Comparison of ENCODE assay signal across 14 mouse cellular contexts in the genomic region with DNA sequence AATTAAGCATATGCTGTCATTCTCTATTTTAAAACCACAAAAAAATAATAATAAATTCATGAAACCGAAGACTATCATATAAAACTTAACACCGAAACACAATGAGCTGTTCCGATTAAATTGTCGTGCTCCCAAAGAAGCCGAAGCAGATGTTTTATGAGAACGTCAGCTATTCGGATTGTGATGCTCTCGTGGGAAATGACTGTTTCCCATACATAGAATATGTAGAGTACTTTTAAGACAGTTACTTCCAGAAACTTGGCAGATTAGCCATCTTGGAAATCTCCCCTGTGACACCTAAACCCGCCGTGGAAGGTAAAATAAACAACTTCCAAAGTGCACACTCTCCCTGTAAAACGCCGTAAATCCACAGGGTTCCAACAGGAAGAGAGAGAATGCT.
DNase-seq lines count a peak whose midpoint lies in the region; ATAC-seq and TF ChIP-seq lines count a peak whose summit lies in the region.
"Had no signal": no experiment of that assay in that cellular context is flagged by ENCODE, and none has a peak within 500 bp of the region (broad histone marks: within the 10 kb centered on the region; RNA-seq: fewer than 3 reads in every experiment).

No protein-coding gene starts in this region.

- H3K36me3 ChIP-seq in hindbrain, embryonic 16.5 days (ENCODE audit: control insufficient read depth, insufficient read depth, low read length) = no peaks in the 10 kb centered on the region
- H3K36me3 ChIP-seq in hindbrain, embryonic 10.5 days = no peaks in the 10 kb centered on the region
- H3K36me3 ChIP-seq in midbrain, postnatal 0 days (ENCODE audit: insufficient read depth, low read length) = no peaks in the 10 kb centered on the region
- H3K36me3 ChIP-seq in midbrain, embryonic 10.5 days = no peaks in the 10 kb centered on the region
- H3K36me3 ChIP-seq in intestine, postnatal 0 days (ENCODE audit: control insufficient read depth, insufficient read depth) = no peaks in the 10 kb centered on the region
- H3K36me3 ChIP-seq in stomach, embryonic 16.5 days (ENCODE audit: control insufficient read depth, insufficient read depth, low read length) = no peaks in the 10 kb centered on the region
- H3K36me3 ChIP-seq: midbrain, embryonic 12.5 days had no signal

- H3K27ac ChIP-seq in hindbrain, embryonic 16.5 days (ENCODE audit: low read depth, low read length) = no peak overlapping the region
- no peak overlapping the region for H3K27ac ChIP-seq in hindbrain, embryonic 10.5 days
- H3K27ac ChIP-seq in midbrain, postnatal 0 days (ENCODE audit: low read depth, low read length) = no peak overlapping the region
- H3K27ac ChIP-seq in midbrain, embryonic 10.5 days (replicated peaks) = no peak overlapping the region
- H3K27ac ChIP-seq in intestine, postnatal 0 days (ENCODE audit: low read depth, low read length) = no peak overlapping the region
- peak overlapping the region; percentile 94 for H3K27ac ChIP-seq in stomach, embryonic 16.5 days (ENCODE audit: low read length)
- H3K27ac ChIP-seq: midbrain, embryonic 12.5 days had no signal

- H3K4me2 ChIP-seq in hindbrain, embryonic 16.5 days (ENCODE audit: low read length) = peak overlapping the region; percentile 16; the same call in 1 of the 2 replicates
- no peak overlapping the region for H3K4me2 ChIP-seq in midbrain, postnatal 0 days (ENCODE audit: low read depth, low read length, poor library complexity, severe bottlenecking)
- H3K4me2 ChIP-seq in intestine, postnatal 0 days (replicated peaks; ENCODE audit: low read depth) = peak overlapping the region; percentile 30; the same call in 1 of the 2 replicates
- peak overlapping the region; percentile 25; the same call in 1 of the 2 replicates for H3K4me2 ChIP-seq in stomach, embryonic 16.5 days (ENCODE audit: low read depth, low read length)
- H3K4me2 ChIP-seq: midbrain, embryonic 12.5 days had no signal

- no peak for TF ChIP-seq CTCF in midbrain, postnatal 0 days (IDR thresholded peaks at IDR 0.05)
- TF ChIP-seq CTCF in intestine, postnatal 0 days (IDR thresholded peaks at IDR 0.05; ENCODE audit: low read depth) = no peak

- no peak for DNase-seq in hindbrain, embryonic 10.5 days (ENCODE audit: low spot score)
- DNase-seq in midbrain, postnatal 0 days (ENCODE audit: low spot score) = peak; percentile 16
- DNase-seq in midbrain, embryonic 10.5 days (ENCODE audit: low spot score) = no peak
- no peak for DNase-seq in liver
- DNase-seq: adrenal gland, adult 2 months; liver, postnatal 0 days; thymus, adult 18-20 months had no signal

- H3K9ac ChIP-seq in hindbrain, embryonic 16.5 days (ENCODE audit: low read depth, low read length) = no peak overlapping the region
- no peak overlapping the region for H3K9ac ChIP-seq in midbrain, postnatal 0 days (replicated peaks; ENCODE audit: low read length, poor library complexity, severe bottlenecking)
- no peak overlapping the region for H3K9ac ChIP-seq in intestine, postnatal 0 days (ENCODE audit: low read depth, low read length)
- no peak overlapping the region for H3K9ac ChIP-seq in stomach, embryonic 16.5 days (ENCODE audit: low read length)
- H3K9ac ChIP-seq: liver, postnatal 0 days; midbrain, embryonic 12.5 days had no signal

- no peaks in the 10 kb centered on the region for H3K9me3 ChIP-seq in hindbrain, embryonic 16.5 days (ENCODE audit: control insufficient read depth, low read length)
- H3K9me3 ChIP-seq in hindbrain, embryonic 10.5 days = no peaks in the 10 kb centered on the region
- no peaks in the 10 kb centered on the region for H3K9me3 ChIP-seq in midbrain, postnatal 0 days (ENCODE audit: low read length)
- no peaks in the 10 kb centered on the region for H3K9me3 ChIP-seq in midbrain, embryonic 10.5 days (replicated peaks)
- no peaks in the 10 kb centered on the region for H3K9me3 ChIP-seq in intestine, postnatal 0 days (ENCODE audit: control insufficient read depth)
- no peaks in the 10 kb centered on the region for H3K9me3 ChIP-seq in stomach, embryonic 16.5 days (replicated peaks; ENCODE audit: control insufficient read depth, low read length)
- H3K9me3 ChIP-seq: midbrain, embryonic 12.5 days had no signal

- WGBS in hindbrain, embryonic 16.5 days = 64% methylated on average over 12 of the region's 12 CpGs
- 82% methylated on average over 12 of the region's 12 CpGs for WGBS in hindbrain, embryonic 10.5 days
- 71% methylated on average over 12 of the region's 12 CpGs for WGBS in midbrain, postnatal 0 days
- WGBS in midbrain, embryonic 10.5 days = 80% methylated on average over 12 of the region's 12 CpGs
- WGBS in intestine, postnatal 0 days = 50% methylated on average over 12 of the region's 12 CpGs
- WGBS in stomach, embryonic 16.5 days = 43% methylated on average over 12 of the region's 12 CpGs

- no peak overlapping the region for H3K4me3 ChIP-seq in hindbrain, embryonic 16.5 days (ENCODE audit: low read length)
- H3K4me3 ChIP-seq in hindbrain, embryonic 10.5 days = no peak overlapping the region
- no peak overlapping the region for H3K4me3 ChIP-seq in midbrain, postnatal 0 days (ENCODE audit: low read depth, low read length)
- H3K4me3 ChIP-seq in midbrain, embryonic 10.5 days = no peak overlapping the region
- no peak overlapping the region for H3K4me3 ChIP-seq in intestine, postnatal 0 days (ENCODE audit: low read depth, low read length)
- H3K4me3 ChIP-seq in stomach, embryonic 16.5 days (replicated peaks; ENCODE audit: low read length) = no peak overlapping the region
- H3K4me3 ChIP-seq: midbrain, embryonic 12.5 days had no signal

- no peaks in the 10 kb centered on the region for H3K4me1 ChIP-seq in hindbrain, embryonic 16.5 days (ENCODE audit: control insufficient read depth, insufficient read depth, low read depth, low read length)
- H3K4me1 ChIP-seq in hindbrain, embryonic 10.5 days (replicated peaks) = no peaks in the 10 kb centered on the region
- H3K4me1 ChIP-seq in midbrain, postnatal 0 days (ENCODE audit: insufficient read depth, low read length) = no peaks in the 10 kb centered on the region
- H3K4me1 ChIP-seq in midbrain, embryonic 10.5 days = no peaks in the 10 kb centered on the region
- H3K4me1 ChIP-seq in intestine, postnatal 0 days (replicated peaks; ENCODE audit: control insufficient read depth, insufficient read depth, low read length) = no peaks in the 10 kb centered on the region
- no peaks in the 10 kb centered on the region for H3K4me1 ChIP-seq in stomach, embryonic 16.5 days (ENCODE audit: control insufficient read depth, insufficient read depth, low read length)
- H3K4me1 ChIP-seq: midbrain, embryonic 12.5 days had no signal

- no peak for ATAC-seq in hindbrain, embryonic 16.5 days
- no peak for ATAC-seq in midbrain, postnatal 0 days (ENCODE audit: low FRiP score)
- no peak for ATAC-seq in intestine, postnatal 0 days
- ATAC-seq in stomach, embryonic 16.5 days (ENCODE audit: insufficient read depth, low FRiP score) = no peak
- ATAC-seq: forebrain, embryonic 14.5 days; liver, postnatal 0 days; Patski had no signal

- no peaks in the 10 kb centered on the region for H3K27me3 ChIP-seq in hindbrain, embryonic 16.5 days (replicated peaks; ENCODE audit: control insufficient read depth, insufficient read depth, low read length)
- H3K27me3 ChIP-seq in hindbrain, embryonic 10.5 days (ENCODE audit: insufficient read depth, poor library complexity, severe bottlenecking) = no peaks in the 10 kb centered on the region
- H3K27me3 ChIP-seq in midbrain, postnatal 0 days (ENCODE audit: insufficient read depth, low read length) = no peaks in the 10 kb centered on the region
- no peaks in the 10 kb centered on the region for H3K27me3 ChIP-seq in midbrain, embryonic 10.5 days (ENCODE audit: low read depth, poor library complexity, severe bottlenecking)
- H3K27me3 ChIP-seq in intestine, postnatal 0 days (replicated peaks; ENCODE audit: control insufficient read depth, insufficient read depth, low read length) = no peaks in the 10 kb centered on the region
- H3K27me3 ChIP-seq in stomach, embryonic 16.5 days (ENCODE audit: control insufficient read depth, insufficient read depth, low read length) = no peaks in the 10 kb centered on the region
- H3K27me3 ChIP-seq: CH12.LX; midbrain, embryonic 12.5 days; Patski had no signal
